Mouse (Mus musculus) spleen, adult 2 months (tissue): Measurements from ENCODE around the gene Hoxd9.

ENCODE experiments used
- CTCF ChIP-seq: fragments of 200-500 bp; IDR thresholded peaks from 2 replicates; pipeline ENCODE4 v1.5.1; 2011; ENCODE audit warnings: mild to moderate bottlenecking, inconsistent platforms; ENCODE audit not compliant: insufficient read depth, insufficient read length, insufficient replicate concordance; ENCODE audit errors: extremely low read depth
- POLR2A ChIP-seq: fragments of 200-500 bp; IDR thresholded peaks from 2 replicates; pipeline ENCODE4 v1.6.1; 2011; ENCODE audit warnings: low read depth, low read length, inconsistent platforms

DNA sequence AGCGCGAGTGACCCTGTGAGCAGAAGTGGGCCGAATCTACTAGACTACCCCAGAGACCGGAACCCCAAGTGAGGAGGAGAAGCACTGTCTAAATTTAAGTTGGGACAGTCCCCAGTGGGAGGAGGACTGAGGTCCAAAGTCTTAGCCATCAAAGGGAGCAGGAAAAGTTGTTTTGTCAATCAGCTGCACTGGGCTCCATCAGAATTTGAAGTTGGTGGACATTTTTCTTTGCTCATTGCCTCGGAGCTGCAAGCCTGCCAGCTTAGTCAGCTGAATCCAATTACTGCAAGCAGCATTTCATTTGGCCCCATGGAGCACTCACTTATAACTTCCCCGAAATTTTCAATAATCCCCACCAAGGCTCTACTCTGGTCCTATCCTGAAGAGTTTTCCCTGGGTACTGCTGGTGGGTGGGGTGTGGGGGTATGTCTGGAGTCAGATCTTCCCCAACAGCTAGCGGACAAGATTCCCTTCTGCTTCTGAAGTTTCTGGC lies 40.1 kb downstream of the Hoxd9 start:
- TF ChIP-seq POLR2A (no peak), CTCF (no peak)
